Mouse (Mus musculus) MEL (cell line): ENCODE measurements around the gene Thbs1. TPM values are rescaled to one million over a fixed set of nuclear protein-coding genes. Genes with fewer than 3 reads are reported as not detected.

Source experiments
- DNase-seq: peaks from one replicate; pipeline ENCODE4 v3.0.0; 2011; ENCODE audit warnings: low read depth, low spot score
- H3K27ac ChIP-seq: 2 replicates; pipeline ENCODE4 v1.5.1; 2012; ENCODE audit warnings: low read depth, mild to moderate bottlenecking, control low read depth, low read length, moderate library complexity; ENCODE audit not compliant: control insufficient read depth
- H3K27me3 ChIP-seq, 2 experiments: fragments of 150-350 bp in 1 of 2; sonication (generic) in 1 of 2; 2 replicates each; pipeline ENCODE4 v1.6.1; 2012; ENCODE audit warnings: low read length in 2 of 2, mild to moderate bottlenecking in 2 of 2, improper control_type of control experiment in 1 of 2, moderate library complexity in 1 of 2; ENCODE audit not compliant: insufficient read depth in 2 of 2, control insufficient read depth in 1 of 2
- H3K36me3 ChIP-seq, 2 experiments: 2 replicates each; pipeline ENCODE4 v1.6.1; 2012 to 2014; ENCODE audit warnings: low read length in 2 of 2, improper control_type of control experiment in 1 of 2, inconsistent platforms in 1 of 2, mild to moderate bottlenecking in 1 of 2; ENCODE audit not compliant: insufficient read depth in 2 of 2, control insufficient read depth in 1 of 2
- H3K4me1 ChIP-seq, 2 experiments: fragments of 150-350 bp in 1 of 2; sonication (generic) in 1 of 2; 2 replicates each; pipeline ENCODE4 v1.6.1; 2012; ENCODE audit warnings: low read length in 2 of 2, improper control_type of control experiment in 1 of 2, mild to moderate bottlenecking in 1 of 2; ENCODE audit not compliant: insufficient read depth in 2 of 2, control insufficient read depth in 1 of 2
- H3K4me3 ChIP-seq, 2 experiments: fragments of 150-350 bp in 1 of 2; sonication (generic) in 1 of 2; 2 replicates each; pipeline ENCODE4 v1.5.1; 2012; ENCODE audit warnings: low read depth in 2 of 2, low read length in 2 of 2, mild to moderate bottlenecking in 2 of 2, moderate library complexity in 2 of 2, control low read depth in 1 of 2, improper control_type of control experiment in 1 of 2; ENCODE audit not compliant: control insufficient read depth in 1 of 2, insufficient read depth in 1 of 2
- H3K79me2 ChIP-seq: 2 replicates; pipeline ENCODE4 v1.6.1; 2012; ENCODE audit warnings: mild to moderate bottlenecking, low read length, moderate library complexity; ENCODE audit not compliant: control insufficient read depth, poor library complexity, insufficient read depth
- H3K9ac ChIP-seq: 2 replicates; pipeline ENCODE4 v1.6.1; 2012; ENCODE audit warnings: low read depth, mild to moderate bottlenecking, control low read depth, low read length, moderate library complexity; ENCODE audit not compliant: control insufficient read depth, poor library complexity, severe bottlenecking
- H3K9me3 ChIP-seq: fragments of 150-350 bp; sonication (generic); replicated peaks from 2 replicates; pipeline ENCODE4 v1.6.1; 2012; ENCODE audit warnings: mild to moderate bottlenecking, low read length, improper control_type of control experiment, moderate library complexity; ENCODE audit not compliant: insufficient read depth
- E2F4 ChIP-seq: IDR thresholded peaks from 2 replicates; pipeline ENCODE4 v1.6.1; 2011; ENCODE audit warnings: low read depth, low read length, improper control_type of control experiment, borderline replicate concordance
- ELF1 ChIP-seq: IDR thresholded peaks from 2 replicates; pipeline ENCODE4 v1.6.1; 2014; ENCODE audit warnings: low read depth, mild to moderate bottlenecking, inconsistent platforms, low read length, improper control_type of control experiment, moderate library complexity
- EP300 ChIP-seq, 2 experiments: IDR thresholded peaks; 2 replicates each; pipeline ENCODE4 v1.6.1; 2011; ENCODE audit warnings: improper control_type of control experiment in 2 of 2, low read length in 2 of 2, low read depth in 1 of 2, mild to moderate bottlenecking in 1 of 2
- GATA1 ChIP-seq: IDR thresholded peaks from 2 replicates; pipeline ENCODE4 v1.6.1; 2011; ENCODE audit warnings: low read depth, low read length, improper control_type of control experiment
- JUND ChIP-seq: IDR thresholded peaks from 2 replicates; pipeline ENCODE4 v1.6.1; 2011; ENCODE audit warnings: low read depth, mild to moderate bottlenecking, improper control_type of control experiment, low read length
- MAX ChIP-seq: IDR thresholded peaks from 2 replicates; pipeline ENCODE4 v1.6.1; 2011; ENCODE audit warnings: low read length, improper control_type of control experiment
- MXI1 ChIP-seq: IDR thresholded peaks from 2 replicates; pipeline ENCODE4 v1.6.1; 2011; ENCODE audit warnings: mild to moderate bottlenecking, low read depth, low read length, improper control_type of control experiment
- MYB ChIP-seq: IDR thresholded peaks from 2 replicates; pipeline ENCODE4 v1.6.1; 2011; ENCODE audit warnings: mild to moderate bottlenecking, low read depth, low read length, improper control_type of control experiment
- MYC ChIP-seq: IDR thresholded peaks from 2 replicates; pipeline ENCODE4 v1.6.1; 2011; ENCODE audit warnings: low read depth, mild to moderate bottlenecking, low read length, improper control_type of control experiment, moderate library complexity
- NRF1 ChIP-seq: IDR thresholded peaks from 2 replicates; pipeline ENCODE4 v1.6.1; 2014; ENCODE audit warnings: low read depth, mild to moderate bottlenecking, inconsistent platforms, low read length, improper control_type of control experiment, moderate library complexity; ENCODE audit not compliant: poor library complexity, insufficient read depth, severe bottlenecking
- POLR2A ChIP-seq, 2 experiments: IDR thresholded peaks; 2 replicates each; pipeline ENCODE4 v1.6.1; 2011 to 2012; ENCODE audit warnings: low read length in 2 of 2, mild to moderate bottlenecking in 2 of 2, control low read depth in 1 of 2, improper control_type of control experiment in 1 of 2, low read depth in 1 of 2, moderate library complexity in 1 of 2; ENCODE audit not compliant: control insufficient read depth in 1 of 2, insufficient read depth in 1 of 2, poor library complexity in 1 of 2
- POLR2AphosphoS2 ChIP-seq: IDR thresholded peaks from 2 replicates; pipeline ENCODE4 v1.6.1; 2011; ENCODE audit warnings: low read length, improper control_type of control experiment
- POLR2AphosphoS5 ChIP-seq: IDR thresholded peaks from 2 replicates; pipeline ENCODE4 v1.6.1; 2012; ENCODE audit warnings: low read depth, borderline replicate concordance, mild to moderate bottlenecking, inconsistent platforms, low read length, moderate library complexity, mixed read lengths
- RAD21 ChIP-seq: IDR thresholded peaks from 2 replicates; pipeline ENCODE4 v1.6.1; 2011; ENCODE audit warnings: mild to moderate bottlenecking, low read depth, low read length, improper control_type of control experiment
- RCOR1 ChIP-seq: IDR thresholded peaks from 2 replicates; pipeline ENCODE4 v1.6.1; 2012; ENCODE audit warnings: low read depth, mild to moderate bottlenecking, inconsistent platforms, low read length, improper control_type of control experiment
- SMC3 ChIP-seq: IDR thresholded peaks from 2 replicates; pipeline ENCODE4 v1.6.1; 2011; ENCODE audit warnings: low read depth, low read length, improper control_type of control experiment
- TAL1 ChIP-seq: IDR thresholded peaks from 2 replicates; pipeline ENCODE4 v1.6.1; 2012; ENCODE audit warnings: mild to moderate bottlenecking, inconsistent platforms, low read length, moderate library complexity, mixed read lengths
- TBP ChIP-seq: IDR thresholded peaks from 2 replicates; pipeline ENCODE4 v1.8.0; 2011; ENCODE audit warnings: low read depth, low read length, improper control_type of control experiment
- TCF12 ChIP-seq: IDR thresholded peaks from 2 replicates; pipeline ENCODE4 v1.6.1; 2014; ENCODE audit warnings: low read depth, mild to moderate bottlenecking, inconsistent platforms, low read length, improper control_type of control experiment, moderate library complexity
- USF1 ChIP-seq: IDR thresholded peaks from 2 replicates; pipeline ENCODE4 v1.6.1; 2014; ENCODE audit warnings: low read depth, mild to moderate bottlenecking, inconsistent platforms, low read length, improper control_type of control experiment, moderate library complexity
- ZKSCAN1 ChIP-seq: IDR thresholded peaks from 2 replicates; pipeline ENCODE4 v1.6.1; 2012; ENCODE audit warnings: low read depth, mild to moderate bottlenecking, inconsistent platforms, low read length, improper control_type of control experiment, moderate library complexity
- ZNF384 ChIP-seq: IDR thresholded peaks from 2 replicates; pipeline ENCODE4 v1.6.1; 2012; ENCODE audit warnings: low read depth, mild to moderate bottlenecking, inconsistent platforms, low read length, improper control_type of control experiment
- polyA plus RNA-seq, 2 experiments: library from polyadenylated mRNA; stranded (reverse) in 1 of 2; unstranded in 1 of 2; fragments of >175 nt in 1 of 2; fragments of >200 nt in 1 of 2; gene quantifications; 2 replicates each; pipeline versions ENCODE4 v1.2.1 to v1.2.4; 2012; ENCODE audit warnings: low replicate concordance in 2 of 2, low read depth in 1 of 2; ENCODE audit not compliant: insufficient read length in 2 of 2, insufficient read depth in 1 of 2, missing spikeins in 1 of 2
- total RNA-seq: library from RNA; depleted of rRNA; stranded (reverse); fragments of 300-350 nt; gene quantifications from 2 replicates; pipeline ENCODE4 v1.2.3, GENCODE M21; 2012

Gene Thbs1
- total and polyA plus RNA-seq, 3 experiments, result not detected

DNA sequence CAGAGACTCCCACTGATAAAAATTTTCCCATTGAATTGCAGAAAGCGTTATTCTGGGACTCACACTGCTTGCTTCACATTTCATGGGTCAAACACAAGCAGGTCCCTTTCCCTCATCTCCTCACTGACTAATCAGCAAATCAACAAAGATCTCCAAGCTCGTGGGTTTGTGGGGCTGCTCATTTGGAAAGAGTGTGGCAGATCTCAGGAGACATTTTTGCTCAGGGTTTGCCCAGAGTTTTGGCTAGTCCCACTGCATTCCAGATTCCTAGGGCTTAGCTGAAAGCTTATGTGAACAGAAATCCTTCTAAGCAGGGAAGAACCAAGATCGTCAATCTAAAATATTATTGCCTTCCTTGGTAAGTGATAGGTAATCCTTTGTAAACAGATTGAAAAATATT is 27.0 kb upstream of the Thbs1 start:
- Histone ChIP-seq H3K9ac (no peak overlapping the region), H3K79me2 (no peaks in the 10 kb centered on the region), H3K9me3 (no peaks in the 10 kb centered on the region), H3K27ac (no peak overlapping the region), H3K4me3 (no peak overlapping the region), H3K27me3 (no peaks in the 10 kb centered on the region; a peak in 1 of 4 replicates), H3K36me3 (no peaks in the 10 kb centered on the region), H3K4me1 (no peaks in the 10 kb centered on the region)
- no peak for DNase-seq
- no peak for TF ChIP-seq MAX
- TF ChIP-seq TCF12, result no peak
- TF ChIP-seq POLR2AphosphoS2, result no peak
- TF ChIP-seq E2F4, result no peak
- TF ChIP-seq TBP, result no peak
- TF ChIP-seq EP300 (IDR thresholded peaks at IDR 0.05; ENCODE audit: low read depth in 1 of 2, low read length in 2 of 2), result no peak
- TF ChIP-seq ELF1, result no peak
- no peak for TF ChIP-seq ZKSCAN1
- no peak for TF ChIP-seq MXI1
- TF ChIP-seq POLR2AphosphoS5, result no peak
- no peak for TF ChIP-seq MYC
- no peak for TF ChIP-seq ZNF384
- TF ChIP-seq RAD21, result no peak
- TF ChIP-seq GATA1, result no peak

DNA sequence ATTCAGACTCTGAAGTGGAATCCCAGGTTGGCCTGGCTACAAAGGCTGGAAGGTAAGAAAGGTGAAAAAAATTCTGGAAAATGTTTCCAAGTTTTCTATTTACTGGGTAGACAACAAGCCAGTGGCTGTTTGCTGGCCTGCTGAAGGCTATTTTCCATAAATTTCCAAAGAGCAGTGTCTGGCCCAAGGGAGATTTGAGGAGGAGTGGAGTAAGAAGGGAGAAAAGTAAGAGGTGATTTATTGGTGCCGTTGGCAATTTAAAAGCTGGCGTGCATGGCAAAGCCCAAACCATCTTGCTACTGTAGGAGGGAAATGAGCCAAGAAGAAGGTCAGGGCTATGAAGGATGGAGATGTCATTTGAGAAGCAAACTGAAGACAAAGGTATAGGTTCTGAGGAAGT is 26.0 kb upstream of the Thbs1 start:
- Histone ChIP-seq H3K79me2 (no peaks in the 10 kb centered on the region), H3K4me3 (no peak overlapping the region), H3K27ac (no peak overlapping the region), H3K27me3 (no peaks in the 10 kb centered on the region; a peak in 1 of 4 replicates), H3K36me3 (no peaks in the 10 kb centered on the region), H3K4me1 (no peaks in the 10 kb centered on the region), H3K9ac (no peak overlapping the region), H3K9me3 (no peaks in the 10 kb centered on the region)
- no peak for DNase-seq
- TF ChIP-seq MYB (no peak), POLR2A (IDR thresholded peaks at IDR 0.05; ENCODE audit: control insufficient read depth in 1 of 2, insufficient read depth in 1 of 2, low read depth in 1 of 2, low read length in 2 of 2, poor library complexity in 1 of 2) (no peak), POLR2AphosphoS5 (no peak), TCF12 (no peak), RCOR1 (no peak), TAL1 (no peak), NRF1 (no peak), JUND (no peak), USF1 (no peak), SMC3 (no peak), ZNF384 (no peak), POLR2AphosphoS2 (no peak), TBP (no peak)
